Mouse (Mus musculus): Measurements from ENCODE around the gene Olfml2a. TPM values are rescaled to one million over a fixed set of nuclear protein-coding genes. Genes with fewer than 3 reads are reported as not detected.

Gene Olfml2a
- polyA plus RNA-seq, 1 experiment: not detected

- Histone ChIP-seq H3K27me3 (replicated peaks) (peaks cover 9% of the 10 kb centered on the region), H3K4me1 (peaks cover 27% of the 10 kb centered on the region), H3K36me3 (replicated peaks; ENCODE audit: low read length) (no peaks in the 10 kb centered on the region), H3K4me3 (replicated peaks) (no peak overlapping the region), H3K9me3 (no peaks in the 10 kb centered on the region)
- TF ChIP-seq GATA1 (IDR thresholded peaks at IDR 0.05; ENCODE audit: borderline replicate concordance, low read length): no peak
- TF ChIP-seq FLI1 (IDR thresholded peaks at IDR 0.05; ENCODE audit: low read length): no peak
These were observed 18.5 kb downstream of the Olfml2a start for GRCm38 (mm10) chr2:38950281-38950719.

GRCm38 (mm10) chr2:38953152-38953883 is 21.5 kb downstream of the Olfml2a start:
- Histone ChIP-seq H3K27me3 (replicated peaks) (peaks cover 9% of the 10 kb centered on the region), H3K4me3 (replicated peaks) (no peak overlapping the region), H3K9me3 (peaks cover 6% of the 10 kb centered on the region; the same call in 1 of the 2 replicates), H3K36me3 (replicated peaks; ENCODE audit: low read length) (no peaks in the 10 kb centered on the region), H3K4me1 (peaks cover 33% of the 10 kb centered on the region)
- TF ChIP-seq FLI1 (IDR thresholded peaks at IDR 0.05; ENCODE audit: low read length) (no peak), GATA1 (IDR thresholded peaks at IDR 0.05; ENCODE audit: borderline replicate concordance, low read length) (no peak)

GRCm38 (mm10) chr2:38956062-38956461 is 24.3 kb downstream of the Olfml2a start:
- no peak for TF ChIP-seq GATA1 (IDR thresholded peaks at IDR 0.05; ENCODE audit: borderline replicate concordance, low read length)
- no peak for TF ChIP-seq FLI1 (IDR thresholded peaks at IDR 0.05; ENCODE audit: low read length)

GRCm38 (mm10) chr2:38957671-38958223 is 26.0 kb downstream of the Olfml2a start:
- peaks cover 16% of the 10 kb centered on the region for H3K4me1 ChIP-seq
- H3K9me3 ChIP-seq: peaks cover 6% of the 10 kb centered on the region; the same call in 1 of the 2 replicates
- TF ChIP-seq FLI1 (IDR thresholded peaks at IDR 0.05; ENCODE audit: low read length) (no peak), GATA1 (IDR thresholded peaks at IDR 0.05; ENCODE audit: borderline replicate concordance, low read length) (no peak)
- no peaks in the 10 kb centered on the region for H3K36me3 ChIP-seq (replicated peaks; ENCODE audit: low read length)
- peaks cover 18% of the 10 kb centered on the region for H3K27me3 ChIP-seq (replicated peaks)
- no peak overlapping the region for H3K4me3 ChIP-seq (replicated peaks)

More at GRCm38 (mm10) chr2:38956062-38956461, 24.3 kb downstream of the Olfml2a start:
- Histone ChIP-seq H3K27me3 (replicated peaks) (peaks cover 18% of the 10 kb centered on the region), H3K36me3 (replicated peaks; ENCODE audit: low read length) (no peaks in the 10 kb centered on the region), H3K9me3 (peaks cover 6% of the 10 kb centered on the region; the same call in 1 of the 2 replicates), H3K4me3 (replicated peaks) (peak overlapping the region; percentile 3), H3K4me1 (peaks cover 16% of the 10 kb centered on the region)

GRCm38 (mm10) chr2:38964198-38964597 is 32.4 kb downstream of the Olfml2a start:
- no peak overlapping the region for H3K4me3 ChIP-seq (replicated peaks)
- peaks cover 19% of the 10 kb centered on the region for H3K27me3 ChIP-seq (replicated peaks)
- no peak for TF ChIP-seq FLI1 (IDR thresholded peaks at IDR 0.05; ENCODE audit: low read length)
- TF ChIP-seq GATA1 (IDR thresholded peaks at IDR 0.05; ENCODE audit: borderline replicate concordance, low read length): no peak
- no peaks in the 10 kb centered on the region for H3K4me1 ChIP-seq
- 0 out of 2 replicates have a peak, but pooled peaks cover under 1% of the 10 kb centered on the region for H3K9me3 ChIP-seq
- H3K36me3 ChIP-seq (replicated peaks; ENCODE audit: low read length): no peaks in the 10 kb centered on the region

GRCm38 (mm10) chr2:38969650-38970049 is 37.9 kb downstream of the Olfml2a start:
- Histone ChIP-seq H3K4me3 (replicated peaks) (no peak overlapping the region), H3K27me3 (replicated peaks) (peaks cover 7% of the 10 kb centered on the region), H3K36me3 (replicated peaks; ENCODE audit: low read length) (no peaks in the 10 kb centered on the region), H3K9me3 (0 out of 2 replicates have a peak, but pooled peaks cover 3% of the 10 kb centered on the region), H3K4me1 (no peaks in the 10 kb centered on the region)
- TF ChIP-seq FLI1 (IDR thresholded peaks at IDR 0.05; ENCODE audit: low read length) (no peak), GATA1 (IDR thresholded peaks at IDR 0.05; ENCODE audit: borderline replicate concordance, low read length) (no peak)

GRCm38 (mm10) chr2:38970057-38970456 is 38.3 kb downstream of the Olfml2a start:
- H3K4me3 ChIP-seq (replicated peaks): no peak overlapping the region
- 0 out of 2 replicates have a peak, but pooled peaks cover 3% of the 10 kb centered on the region for H3K9me3 ChIP-seq
- peaks cover 7% of the 10 kb centered on the region for H3K27me3 ChIP-seq (replicated peaks)
- no peak for TF ChIP-seq GATA1 (IDR thresholded peaks at IDR 0.05; ENCODE audit: borderline replicate concordance, low read length)
- TF ChIP-seq FLI1 (IDR thresholded peaks at IDR 0.05; ENCODE audit: low read length): no peak
- H3K4me1 ChIP-seq: no peaks in the 10 kb centered on the region
- no peaks in the 10 kb centered on the region for H3K36me3 ChIP-seq (replicated peaks; ENCODE audit: low read length)

- Histone ChIP-seq H3K4me3 (replicated peaks) (no peak overlapping the region), H3K36me3 (replicated peaks; ENCODE audit: low read length) (no peaks in the 10 kb centered on the region), H3K9me3 (0 out of 2 replicates have a peak, but pooled peaks cover 3% of the 10 kb centered on the region), H3K4me1 (no peaks in the 10 kb centered on the region), H3K27me3 (replicated peaks) (peaks cover 20% of the 10 kb centered on the region)
- no peak for TF ChIP-seq FLI1 (IDR thresholded peaks at IDR 0.05; ENCODE audit: low read length)
- TF ChIP-seq GATA1 (IDR thresholded peaks at IDR 0.05; ENCODE audit: borderline replicate concordance, low read length): no peak
These were observed 41.4 kb downstream of the Olfml2a start for GRCm38 (mm10) chr2:38973223-38973622.

- Histone ChIP-seq H3K27me3 (replicated peaks) (peaks cover 21% of the 10 kb centered on the region), H3K4me3 (replicated peaks) (no peak overlapping the region), H3K9me3 (0 out of 2 replicates have a peak, but pooled peaks cover 3% of the 10 kb centered on the region), H3K4me1 (no peaks in the 10 kb centered on the region), H3K36me3 (replicated peaks; ENCODE audit: low read length) (no peaks in the 10 kb centered on the region)
- TF ChIP-seq GATA1 (IDR thresholded peaks at IDR 0.05; ENCODE audit: borderline replicate concordance, low read length) (no peak), FLI1 (IDR thresholded peaks at IDR 0.05; ENCODE audit: low read length) (no peak)
These were observed 41.9 kb downstream of the Olfml2a start for GRCm38 (mm10) chr2:38973701-38974100.

GRCm38 (mm10) chr2:38974171-38974570 is 42.4 kb downstream of the Olfml2a start:
- 0 out of 2 replicates have a peak, but pooled peaks cover 2% of the 10 kb centered on the region for H3K9me3 ChIP-seq
- no peaks in the 10 kb centered on the region for H3K36me3 ChIP-seq (replicated peaks; ENCODE audit: low read length)
- H3K4me1 ChIP-seq: no peaks in the 10 kb centered on the region
- H3K4me3 ChIP-seq (replicated peaks): no peak overlapping the region
- peaks cover 21% of the 10 kb centered on the region for H3K27me3 ChIP-seq (replicated peaks)
- TF ChIP-seq FLI1 (IDR thresholded peaks at IDR 0.05; ENCODE audit: low read length) (no peak), GATA1 (IDR thresholded peaks at IDR 0.05; ENCODE audit: borderline replicate concordance, low read length) (no peak)
